26 mouse cellular contexts compared by ENCODE assay signal in genomic region chr8:39862544-39862943, GRCm38 (mm10).
A peak's percentile ranks its signal among the peaks of the same experiment; 100 is the strongest.
DNase-seq lines count a peak whose midpoint lies in the region; ATAC-seq lines count a peak whose summit lies in the region.
"Had no signal": no experiment of that assay in that cellular context is flagged by ENCODE, and none has a peak within 500 bp of the region (broad histone marks: within the 10 kb centered on the region; RNA-seq: fewer than 3 reads in every experiment).

No protein-coding gene starts in this region.

- no peaks in the 10 kb centered on the region for H3K4me1 ChIP-seq in forebrain, embryonic 14.5 days (ENCODE audit: control insufficient read depth, insufficient read depth, low read length)
- no peaks in the 10 kb centered on the region for H3K4me1 ChIP-seq in forebrain, embryonic 11.5 days (replicated peaks; ENCODE audit: control insufficient read depth, insufficient read depth, low read length)
- no peaks in the 10 kb centered on the region for H3K4me1 ChIP-seq in lung, embryonic 16.5 days (replicated peaks; ENCODE audit: control insufficient read depth, insufficient read depth, low read length)
- H3K4me1 ChIP-seq in hindbrain, embryonic 14.5 days (replicated peaks; ENCODE audit: control insufficient read depth, insufficient read depth, low read length): no peaks in the 10 kb centered on the region
- H3K4me1 ChIP-seq: embryonic facial prominence, embryonic 12.5 days; embryonic facial prominence, embryonic 15.5 days; forebrain, embryonic 15.5 days; heart, embryonic 10.5 days; heart, embryonic 13.5 days; hindbrain, embryonic 15.5 days had no signal

- H3K36me3 ChIP-seq in forebrain, embryonic 14.5 days (ENCODE audit: control insufficient read depth, insufficient read depth, low read length): no peaks in the 10 kb centered on the region
- no peaks in the 10 kb centered on the region for H3K36me3 ChIP-seq in forebrain, embryonic 11.5 days (ENCODE audit: control insufficient read depth, insufficient read depth, low read length)
- H3K36me3 ChIP-seq in lung, embryonic 16.5 days (ENCODE audit: control insufficient read depth, insufficient read depth, low read length): no peaks in the 10 kb centered on the region
- no peaks in the 10 kb centered on the region for H3K36me3 ChIP-seq in hindbrain, embryonic 14.5 days (replicated peaks; ENCODE audit: control insufficient read depth, insufficient read depth)
- H3K36me3 ChIP-seq: embryonic facial prominence, embryonic 12.5 days; embryonic facial prominence, embryonic 15.5 days; forebrain, embryonic 15.5 days; heart, embryonic 10.5 days; heart, embryonic 13.5 days; hindbrain, embryonic 15.5 days had no signal

- no peak overlapping the region for H3K27ac ChIP-seq in forebrain, embryonic 14.5 days (ENCODE audit: low read depth, low read length)
- no peak overlapping the region for H3K27ac ChIP-seq in forebrain, embryonic 11.5 days (ENCODE audit: low read depth, low read length)
- H3K27ac ChIP-seq in lung, embryonic 16.5 days (ENCODE audit: low read length): no peak overlapping the region
- H3K27ac ChIP-seq in hindbrain, embryonic 14.5 days: no peak overlapping the region
- H3K27ac ChIP-seq: embryonic facial prominence, embryonic 12.5 days; embryonic facial prominence, embryonic 15.5 days; forebrain, embryonic 15.5 days; heart, adult 2 months; heart, embryonic 10.5 days; heart, embryonic 13.5 days; hindbrain, embryonic 15.5 days had no signal

- no peaks in the 10 kb centered on the region for H3K27me3 ChIP-seq in forebrain, embryonic 14.5 days (replicated peaks; ENCODE audit: control insufficient read depth, insufficient read depth, low read length)
- no peaks in the 10 kb centered on the region for H3K27me3 ChIP-seq in forebrain, embryonic 11.5 days (ENCODE audit: control insufficient read depth, insufficient read depth, low read length)
- no peaks in the 10 kb centered on the region for H3K27me3 ChIP-seq in lung, embryonic 16.5 days (ENCODE audit: control insufficient read depth, insufficient read depth, low read depth, low read length)
- H3K27me3 ChIP-seq in hindbrain, embryonic 14.5 days (ENCODE audit: control insufficient read depth, insufficient read depth, low read length): no peaks in the 10 kb centered on the region
- H3K27me3 ChIP-seq: embryonic facial prominence, embryonic 12.5 days; embryonic facial prominence, embryonic 15.5 days; forebrain, embryonic 15.5 days; heart, embryonic 13.5 days; hindbrain, embryonic 15.5 days had no signal

- ATAC-seq in forebrain, embryonic 14.5 days: no peak
- no peak for ATAC-seq in forebrain, embryonic 11.5 days (replicated peaks; ENCODE audit: low FRiP score)
- peak; percentile 59; the same call in 1 of the 2 replicates for ATAC-seq in frontal cortex, adult (ENCODE audit: low TSS enrichment)
- 0 out of 2 replicates have a peak, but pooled peaks have one; percentile 51 for ATAC-seq in lung, embryonic 16.5 days (ENCODE audit: low read depth)
- ATAC-seq in hindbrain, embryonic 14.5 days (ENCODE audit: low FRiP score): no peak
- ATAC-seq: activated CD4-positive, CD25-positive, alpha-beta regulatory T cell, adult 4 months; forebrain, embryonic 15.5 days had no signal

- H3K9me3 ChIP-seq in forebrain, embryonic 14.5 days (replicated peaks; ENCODE audit: control insufficient read depth, low read length): no peaks in the 10 kb centered on the region
- H3K9me3 ChIP-seq in forebrain, embryonic 11.5 days (ENCODE audit: control insufficient read depth, low read length): no peaks in the 10 kb centered on the region
- no peaks in the 10 kb centered on the region for H3K9me3 ChIP-seq in lung, embryonic 16.5 days (ENCODE audit: control insufficient read depth, low read length)
- no peaks in the 10 kb centered on the region for H3K9me3 ChIP-seq in hindbrain, embryonic 14.5 days (ENCODE audit: control insufficient read depth, low read length)
- H3K9me3 ChIP-seq: embryonic facial prominence, embryonic 12.5 days; embryonic facial prominence, embryonic 15.5 days; forebrain, embryonic 15.5 days; heart, embryonic 10.5 days; heart, embryonic 13.5 days; hindbrain, embryonic 15.5 days had no signal

- WGBS in forebrain, embryonic 14.5 days: 87% methylated on average over 2 of the region's 2 CpGs
- 91% methylated on average over 2 of the region's 2 CpGs for WGBS in forebrain, embryonic 11.5 days
- 62% methylated on average over 2 of the region's 2 CpGs for WGBS in lung, embryonic 16.5 days
- 94% methylated on average over 2 of the region's 2 CpGs for WGBS in hindbrain, embryonic 14.5 days

- no peak overlapping the region for H3K9ac ChIP-seq in forebrain, embryonic 14.5 days (ENCODE audit: low read length)
- H3K9ac ChIP-seq in forebrain, embryonic 11.5 days (ENCODE audit: low read length): no peak overlapping the region
- no peak overlapping the region for H3K9ac ChIP-seq in lung, embryonic 16.5 days (ENCODE audit: low read length)
- no peak overlapping the region for H3K9ac ChIP-seq in hindbrain, embryonic 14.5 days
- H3K9ac ChIP-seq: embryonic facial prominence, embryonic 12.5 days; embryonic facial prominence, embryonic 15.5 days; forebrain, embryonic 15.5 days; heart, embryonic 13.5 days; hindbrain, embryonic 15.5 days had no signal

- H3K4me2 ChIP-seq in forebrain, embryonic 14.5 days (ENCODE audit: low read length): no peak overlapping the region
- no peak overlapping the region for H3K4me2 ChIP-seq in forebrain, embryonic 11.5 days (ENCODE audit: low read depth, low read length, severe bottlenecking)
- no peak overlapping the region for H3K4me2 ChIP-seq in lung, embryonic 16.5 days (ENCODE audit: low read depth, low read length)
- H3K4me2 ChIP-seq in hindbrain, embryonic 14.5 days (replicated peaks): no peak overlapping the region
- H3K4me2 ChIP-seq: embryonic facial prominence, embryonic 12.5 days; embryonic facial prominence, embryonic 15.5 days; forebrain, embryonic 15.5 days; heart, embryonic 13.5 days; hindbrain, embryonic 15.5 days had no signal

- H3K4me3 ChIP-seq in forebrain, embryonic 14.5 days (ENCODE audit: low read depth, low read length): no peak overlapping the region
- H3K4me3 ChIP-seq in forebrain, embryonic 11.5 days (ENCODE audit: low read depth, low read length): no peak overlapping the region
- no peak overlapping the region for H3K4me3 ChIP-seq in lung, embryonic 16.5 days (ENCODE audit: low read length)
- no peak overlapping the region for H3K4me3 ChIP-seq in hindbrain, embryonic 14.5 days (replicated peaks; ENCODE audit: low read length)
- H3K4me3 ChIP-seq: embryonic facial prominence, embryonic 12.5 days; embryonic facial prominence, embryonic 15.5 days; forebrain, embryonic 15.5 days; heart, adult 2 months; heart, embryonic 10.5 days; heart, embryonic 13.5 days; hindbrain, embryonic 15.5 days had no signal

- DNase-seq in forebrain, embryonic 14.5 days (ENCODE audit: low spot score): peak; percentile 3
- no peak for DNase-seq in forebrain, embryonic 11.5 days (ENCODE audit: low spot score)
- no peak for DNase-seq in frontal cortex, postnatal 25 days (ENCODE audit: low spot score in 2 of 2)
- no peak for DNase-seq in lung, postnatal 36 days
- DNase-seq in telencephalon, adult 2 months (ENCODE audit: low read depth, low spot score): peak; percentile 6
- no peak for DNase-seq in hindbrain, embryonic 14.5 days (ENCODE audit: low spot score)
- DNase-seq: adrenal gland, adult 8-10 months; adrenal gland, postnatal 25 days; cerebellum, adult 11 months; cerebellum, adult 2 months; cerebellum, adult 9-11 months; cerebellum, postnatal 25 days; gastrocnemius, postnatal 10 days; gastrocnemius, postnatal 36 days; heart, adult 2 months; heart, postnatal 14 days; heart, postnatal 4 days had no signal

Comparison
In these comparisons a context has a peak if more than half of its experiments do, and no peak if none do; other contexts are left out.
1. DNase-seq: peak in forebrain, embryonic 14.5 days (single experiment) and telencephalon, adult 2 months (single experiment); none in forebrain, embryonic 11.5 days (single experiment), frontal cortex, postnatal 25 days (0 of 2), lung, postnatal 36 days (single experiment) and hindbrain, embryonic 14.5 days (single experiment).
2. ATAC-seq: peak in frontal cortex, adult (single experiment) and lung, embryonic 16.5 days (single experiment); none in forebrain, embryonic 14.5 days (single experiment), forebrain, embryonic 11.5 days (single experiment) and hindbrain, embryonic 14.5 days (single experiment).